Mouse (Mus musculus) lung, embryonic 14.5 days (tissue): ENCODE data around the gene Prl3b1. TPM values are rescaled to one million over a fixed set of nuclear protein-coding genes. Genes with fewer than 3 reads are reported as not detected.

Source experiments
- ATAC-seq: fragments of 200-750 bp; cut with Nextera tagmentation; 2 replicates; pipeline ENCODE4 v1.8.0; 2017; ENCODE audit warnings: mild to moderate bottlenecking, moderate TSS enrichment, moderate library complexity; ENCODE audit not compliant: insufficient read depth
- DNase-seq: peaks from one replicate; pipeline ENCODE4 v3.0.0-alpha.2; 2015
- H3K27ac ChIP-seq: fragments of 300-500 bp; sonication (generic); 2 replicates; pipeline ENCODE4 v1.5.1; 2014; ENCODE audit warnings: low read depth, mild to moderate bottlenecking, moderate library complexity
- H3K27me3 ChIP-seq: fragments of 300-500 bp; sonication (generic); 2 replicates; pipeline ENCODE4 v1.6.1; 2014; ENCODE audit warnings: low read length, control low read depth; ENCODE audit not compliant: insufficient read depth
- H3K36me3 ChIP-seq: fragments of 300-500 bp; sonication (generic); 2 replicates; pipeline ENCODE4 v1.6.1; 2014; ENCODE audit warnings: control low read depth; ENCODE audit not compliant: insufficient read depth
- H3K4me1 ChIP-seq: fragments of 300-500 bp; sonication (generic); 2 replicates; pipeline ENCODE4 v1.6.1; 2014; ENCODE audit warnings: antibody characterized with exemption, control low read depth; ENCODE audit not compliant: insufficient read depth
- H3K4me2 ChIP-seq: fragments of 300-500 bp; sonication (generic); 2 replicates; pipeline ENCODE4 v1.6.1; 2014; ENCODE audit warnings: mild to moderate bottlenecking
- H3K4me3 ChIP-seq: fragments of 300-500 bp; sonication (generic); 2 replicates; pipeline ENCODE4 v1.5.1; 2014; ENCODE audit warnings: low read depth, low read length
- H3K9ac ChIP-seq: fragments of 300-500 bp; sonication (generic); 2 replicates; pipeline ENCODE4 v1.6.1; 2014
- H3K9me3 ChIP-seq: fragments of 300-500 bp; sonication (generic); 2 replicates; pipeline ENCODE4 v1.6.1; 2016; ENCODE audit warnings: low read depth, low read length, control low read depth
- CTCF ChIP-seq: IDR thresholded peaks from 2 replicates; pipeline ENCODE4 v1.5.1; 2016; ENCODE audit warnings: antibody characterized with exemption, low read depth
- WGBS: fragments of 180-500 bp; shearing (Covaris S2); extraction: QIAGEN DNeasy Blood & Tissue Kit; methylation state at CpG from one replicate; pipeline ENCODE4 v1.1.7; 2014; 5-methylcytosine and 5-hydroxymethylcytosine counted together
- polyA plus RNA-seq: library from polyadenylated mRNA; unstranded; fragments of >200 nt; fragmentation: Nextera tagmentation; extraction: Ambion mirVana; gene quantifications from 2 replicates; pipeline ENCODE4 v1.2.1, GENCODE M21; 2014

Prl3b1 gene
- not detected in 2 replicates for polyA plus RNA-seq

- DNase-seq (no peak), ATAC-seq (no peak)
- WGBS: 91% methylated on average over 1 of the region's 1 CpGs
- no peak for TF ChIP-seq CTCF
- Histone ChIP-seq H3K36me3 (no peaks in the 10 kb centered on the region), H3K9me3 (no peaks in the 10 kb centered on the region), H3K9ac (no peak within 1 kb of the TSS), H3K4me2 (no peak within 1 kb of the TSS), H3K27me3 (no peaks in the 10 kb centered on the region), H3K27ac (no peak within 1 kb of the TSS), H3K4me1 (no peaks in the 10 kb centered on the region), H3K4me3 (no peak within 1 kb of the TSS)
Measured at GRCm38 (mm10) chr13:27241547-27241946, at the start of gene Prl3b1. TSS of gene Prl3b1 (plus strand) at chr13:27241847.

DNA sequence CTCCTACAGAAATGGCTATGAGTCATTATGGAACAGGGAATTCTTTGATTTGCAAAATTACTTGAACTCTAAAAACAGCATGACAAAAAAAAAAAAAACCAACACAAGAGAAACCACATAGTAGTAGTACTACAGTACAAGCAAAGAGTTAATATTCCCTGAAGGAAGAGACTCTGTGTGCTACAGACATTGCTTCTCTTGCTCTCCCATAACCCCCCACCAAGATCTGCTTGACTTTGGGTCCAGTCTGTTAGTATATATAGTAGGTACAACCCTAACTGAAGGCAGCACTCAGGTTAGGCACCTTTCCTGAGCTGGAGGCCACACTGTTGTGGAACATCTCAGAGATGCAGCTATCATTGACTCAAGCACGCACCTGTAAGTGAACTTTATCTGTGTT, 45.3 kb upstream of the Prl3b1 start, which contains the start of gene Prl3c1:
TSS of gene Prl3c1 (plus strand) at position 301 of the 400 bp plus-strand sequence.
- H3K4me1 ChIP-seq: no peaks in the 10 kb centered on the region
- no peaks in the 10 kb centered on the region for H3K9me3 ChIP-seq
- H3K9ac ChIP-seq: no peak within 1 kb of the TSS
- no peak within 1 kb of the TSS for H3K4me3 ChIP-seq
- TF ChIP-seq CTCF: no peak
- H3K36me3 ChIP-seq: no peaks in the 10 kb centered on the region
- H3K4me2 ChIP-seq: no peak within 1 kb of the TSS
- 76% methylated on average over 1 of the region's 1 CpGs for WGBS
- H3K27me3 ChIP-seq: no peaks in the 10 kb centered on the region
- DNase-seq: no peak
- H3K27ac ChIP-seq: no peak within 1 kb of the TSS
- ATAC-seq: no peak

- Histone ChIP-seq H3K4me2 (no peak within 1 kb of the TSS), H3K9me3 (no peaks in the 10 kb centered on the region), H3K36me3 (no peaks in the 10 kb centered on the region), H3K27me3 (no peaks in the 10 kb centered on the region), H3K27ac (no peak within 1 kb of the TSS), H3K9ac (no peak within 1 kb of the TSS), H3K4me1 (no peaks in the 10 kb centered on the region), H3K4me3 (no peak within 1 kb of the TSS)
- DNase-seq: no peak
- 75% methylated on average over 4 of the region's 4 CpGs for WGBS
- TF ChIP-seq CTCF: no peak
- ATAC-seq: no peak
Measured at GRCm38 (mm10) chr13:27259136-27259535, 17.5 kb downstream of the Prl3b1 start, which contains the start of gene Prl3a1. TSS of gene Prl3a1 (plus strand) at chr13:27259436.

Other genes starting within 250 kb of the Prl3b1 start
- not detected in 2 replicates for gene Prl, start 184.3 kb upstream of the Prl3b1 start, polyA plus RNA-seq
- not detected in 2 replicates for gene Prl3d1, start 147.7 kb upstream of the Prl3b1 start, polyA plus RNA-seq
- not detected in 2 replicates for gene Prl3d2, start 120.1 kb upstream of the Prl3b1 start, polyA plus RNA-seq
- gene Prl3d3, start 85.1 kb upstream of the Prl3b1 start, polyA plus RNA-seq: not detected in 2 replicates
- gene Prl3c1, start 45.2 kb upstream of the Prl3b1 start, polyA plus RNA-seq: not detected in 2 replicates
- not detected in 2 replicates for gene Prl3a1, start 17.6 kb downstream of the Prl3b1 start, polyA plus RNA-seq
- gene Prl6a1, start 70.8 kb downstream of the Prl3b1 start, polyA plus RNA-seq: not detected in 2 replicates
- not detected in 2 replicates for gene Prl8a2, start 103.8 kb downstream of the Prl3b1 start, polyA plus RNA-seq
- not detected in 2 replicates for gene Prl2b1, start 149.0 kb downstream of the Prl3b1 start, polyA plus RNA-seq
- not detected in 2 replicates for gene Prl8a6, start 196.8 kb downstream of the Prl3b1 start, polyA plus RNA-seq